Mouse (Mus musculus) liver, embryonic 14.5 days (tissue): ENCODE measurements at regions not wholly inside any gene's neighbourhood (a gene's known extent, or its start where the extent isn't known, plus 50 kb on each side); places are given as distances from the start of the nearest gene placed in this dataset.

Source experiments
- ATAC-seq: fragments of 200-750 bp; cut with Nextera tagmentation; 2 replicates; pipeline ENCODE4 v1.8.0; 2017; ENCODE audit warnings: moderate number of reproducible peaks, mild to moderate bottlenecking, moderate library complexity; ENCODE audit not compliant: insufficient read depth
- DNase-seq, 3 experiments: peaks; one replicate each; pipeline ENCODE4 v3.0.0-alpha.2; 2012 to 2013; ENCODE audit warnings: low read depth in 3 of 3, low spot score in 3 of 3
- H3K27ac ChIP-seq: fragments of 300-500 bp; sonication (generic); 2 replicates; pipeline ENCODE4 v1.5.1; 2014; ENCODE audit warnings: moderate library complexity, mild to moderate bottlenecking, control low read depth, inconsistent platforms
- H3K27me3 ChIP-seq: fragments of 300-500 bp; sonication (generic); 2 replicates; pipeline ENCODE4 v1.6.1; 2014; ENCODE audit warnings: mild to moderate bottlenecking, low read length, moderate library complexity; ENCODE audit not compliant: control insufficient read depth, insufficient read depth
- H3K36me3 ChIP-seq: fragments of 300-500 bp; sonication (generic); replicated peaks from 2 replicates; pipeline ENCODE4 v1.6.1; 2014; ENCODE audit warnings: low read depth; ENCODE audit not compliant: control insufficient read depth, insufficient read depth
- H3K4me1 ChIP-seq, 2 experiments: fragments of 200-500 bp in 1 of 2; fragments of 300-500 bp in 1 of 2; sonication (generic) in 1 of 2; replicated peaks; 2 replicates each; pipeline ENCODE4 v1.6.1; 2012 to 2014; ENCODE audit warnings: antibody characterized with exemption in 1 of 2, inconsistent platforms in 1 of 2, low read length in 1 of 2; ENCODE audit not compliant: control insufficient read depth in 2 of 2, insufficient read depth in 2 of 2
- H3K4me2 ChIP-seq: fragments of 300-500 bp; sonication (generic); 2 replicates; pipeline ENCODE4 v1.6.1; 2014; ENCODE audit warnings: low read depth, mild to moderate bottlenecking, control low read depth, moderate library complexity
- H3K4me3 ChIP-seq, 2 experiments: fragments of 200-500 bp in 1 of 2; fragments of 300-500 bp in 1 of 2; sonication (generic) in 1 of 2; 2 replicates each; pipeline ENCODE4 v1.5.1; 2012 to 2014; ENCODE audit warnings: low read depth in 2 of 2, low read length in 2 of 2, mild to moderate bottlenecking in 2 of 2, control low read depth in 1 of 2, inconsistent platforms in 1 of 2, moderate library complexity in 1 of 2; ENCODE audit not compliant: insufficient read depth in 1 of 2
- H3K9ac ChIP-seq: fragments of 300-500 bp; sonication (generic); replicated peaks from 2 replicates; pipeline ENCODE4 v1.6.1; 2014; ENCODE audit warnings: mild to moderate bottlenecking, control low read depth, moderate library complexity
- H3K9me3 ChIP-seq: fragments of 300-500 bp; sonication (generic); 2 replicates; pipeline ENCODE4 v1.6.1; 2016; ENCODE audit warnings: low read length, mixed read lengths; ENCODE audit not compliant: control insufficient read depth
- CTCF ChIP-seq: IDR thresholded peaks from 2 replicates; pipeline ENCODE4 v1.5.1; 2016; ENCODE audit warnings: antibody characterized with exemption, low read depth, control low read depth
- EP300 ChIP-seq: IDR thresholded peaks from 2 replicates; pipeline ENCODE4 v1.6.1; 2016; ENCODE audit warnings: antibody characterized with exemption, low read depth
- WGBS: fragments of 180-500 bp; shearing (Covaris S2); extraction: QIAGEN DNeasy Blood & Tissue Kit; methylation state at CpG from one replicate; pipeline ENCODE4 v1.1.7; 2014; ENCODE audit not compliant: insufficient replicate concordance; 5-methylcytosine and 5-hydroxymethylcytosine counted together

DNA sequence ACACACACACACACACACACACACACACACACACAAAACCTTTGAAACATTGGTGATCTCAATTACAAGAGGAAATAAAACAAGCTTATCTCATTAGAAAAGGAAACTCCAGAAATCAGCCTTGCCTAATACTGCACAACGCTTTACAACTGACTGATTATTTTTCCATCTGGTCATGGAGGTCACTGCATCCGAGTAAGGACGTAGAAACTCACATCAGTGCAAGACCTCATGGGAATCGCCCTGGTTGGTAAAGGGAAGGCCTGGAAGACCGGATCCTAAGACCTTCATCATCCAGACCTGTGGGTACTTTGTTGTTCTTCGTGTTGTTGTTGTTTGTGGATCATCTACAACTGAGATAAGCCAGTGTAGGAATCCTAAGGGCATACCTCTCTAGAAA is 77.8 kb upstream of the Sestd1 start:
- ATAC-seq (no peak), DNase-seq (no peak)
- no peaks in the 10 kb centered on the region for H3K4me1 ChIP-seq
- H3K27me3 ChIP-seq = no peaks in the 10 kb centered on the region
- TF ChIP-seq EP300 (no peak), CTCF (no peak)
- no peaks in the 10 kb centered on the region for H3K9me3 ChIP-seq
- H3K4me2 ChIP-seq = no peak overlapping the region
- H3K27ac ChIP-seq = no peak overlapping the region
- H3K36me3 ChIP-seq = no peaks in the 10 kb centered on the region
- no peak overlapping the region for H3K4me3 ChIP-seq
- H3K9ac ChIP-seq = no peak overlapping the region
- 64% methylated on average over 6 of the region's 6 CpGs for WGBS

DNA sequence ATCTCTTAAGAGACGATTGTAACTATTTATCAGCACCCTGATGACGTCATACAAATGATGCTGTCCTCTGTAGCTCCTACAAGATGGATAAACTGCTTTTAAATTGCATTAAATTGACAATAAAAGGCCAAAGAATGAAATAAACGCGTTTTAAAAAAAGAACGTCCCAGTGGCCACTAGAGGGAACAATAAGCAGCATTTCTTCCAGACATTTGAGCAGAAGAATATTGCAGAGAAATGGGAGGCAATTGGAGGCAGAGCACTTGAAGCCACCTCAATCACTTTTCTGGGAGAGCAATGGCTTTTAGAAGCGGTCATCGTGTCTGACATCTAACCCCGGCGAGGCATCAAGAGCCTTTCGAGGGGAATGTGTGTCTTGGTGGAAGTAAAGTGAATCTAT is 76.4 kb upstream of the Sestd1 start:
- 57% methylated on average over 10 of the region's 10 CpGs for WGBS
- Histone ChIP-seq H3K4me3 (no peak overlapping the region), H3K9ac (no peak overlapping the region), H3K36me3 (no peaks in the 10 kb centered on the region), H3K9me3 (no peaks in the 10 kb centered on the region), H3K4me1 (no peaks in the 10 kb centered on the region), H3K27ac (no peak overlapping the region), H3K4me2 (no peak overlapping the region), H3K27me3 (no peaks in the 10 kb centered on the region)
- no peak for ATAC-seq
- TF ChIP-seq EP300 (no peak), CTCF (no peak)
- no peak for DNase-seq

- no peak for TF ChIP-seq CTCF
- no peak for TF ChIP-seq EP300
- no peaks in the 10 kb centered on the region for H3K4me1 ChIP-seq
- H3K27ac ChIP-seq = no peak overlapping the region
- H3K4me3 ChIP-seq = no peak overlapping the region
- ATAC-seq = no peak
- H3K9ac ChIP-seq = no peak overlapping the region
- 60% methylated on average over 8 of the region's 8 CpGs for WGBS
- H3K27me3 ChIP-seq = no peaks in the 10 kb centered on the region
- no peak overlapping the region for H3K4me2 ChIP-seq
- H3K36me3 ChIP-seq = no peaks in the 10 kb centered on the region
- DNase-seq = no peak
- no peaks in the 10 kb centered on the region for H3K9me3 ChIP-seq
These were observed 71.7 kb upstream of the Sestd1 start for GRCm38 (mm10) chr2:77351987-77352628.

GRCm38 (mm10) chr2:77347027-77347426 is 66.6 kb upstream of the Sestd1 start:
- ATAC-seq (no peak), DNase-seq (no peak)
- H3K9me3 ChIP-seq = no peaks in the 10 kb centered on the region
- no peak overlapping the region for H3K4me2 ChIP-seq
- H3K4me1 ChIP-seq = no peaks in the 10 kb centered on the region
- 68% methylated on average over 5 of the region's 5 CpGs for WGBS
- H3K4me3 ChIP-seq = no peak overlapping the region
- no peaks in the 10 kb centered on the region for H3K36me3 ChIP-seq
- no peak overlapping the region for H3K9ac ChIP-seq
- no peaks in the 10 kb centered on the region for H3K27me3 ChIP-seq
- TF ChIP-seq CTCF (no peak), EP300 (no peak)
- H3K27ac ChIP-seq = no peak overlapping the region

GRCm38 (mm10) chr2:77343736-77344440 is 63.5 kb upstream of the Sestd1 start:
- H3K27me3 ChIP-seq = no peaks in the 10 kb centered on the region
- DNase-seq (no peak), ATAC-seq (no peak)
- H3K27ac ChIP-seq = no peak overlapping the region
- no peaks in the 10 kb centered on the region for H3K36me3 ChIP-seq
- no peaks in the 10 kb centered on the region for H3K4me1 ChIP-seq
- 70% methylated on average over 16 of the region's 16 CpGs for WGBS
- no peak overlapping the region for H3K9ac ChIP-seq
- H3K9me3 ChIP-seq = no peaks in the 10 kb centered on the region
- TF ChIP-seq CTCF (peak; percentile 58), EP300 (no peak)
- H3K4me2 ChIP-seq = no peak overlapping the region
- no peak overlapping the region for H3K4me3 ChIP-seq
